Mouse (Mus musculus): ENCODE results near the gene Col8a1. TPM values are rescaled to one million over a fixed set of nuclear protein-coding genes. Genes with fewer than 3 reads are reported as not detected.

Gene Col8a1
- total RNA-seq, 2 experiments from 2014 or later: 2.3 to 3.3 TPM

DNA sequence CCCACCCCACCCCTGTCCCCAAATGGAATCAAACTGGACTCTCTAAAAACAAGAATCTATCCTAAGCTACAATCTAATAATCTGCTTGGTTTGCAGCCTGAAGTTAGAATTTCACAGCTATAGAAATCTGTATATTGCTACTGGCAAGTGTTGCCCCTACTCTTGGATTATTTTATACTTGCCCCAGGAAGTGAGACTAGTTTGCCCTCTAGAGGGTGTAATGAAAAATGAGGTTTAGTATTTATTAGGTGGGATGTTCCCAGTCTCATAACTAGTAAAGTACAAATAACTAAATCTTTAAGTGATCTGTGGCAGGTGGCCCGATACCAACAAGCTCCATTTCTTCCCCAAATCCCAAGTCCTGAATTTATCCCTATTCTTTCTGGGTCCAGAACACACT is 177.0 kb downstream of the Col8a1 start:
- DNase-seq (ENCODE audit: low spot score in 2 of 2): no peak
- intact Hi-C loops (cut with DNase I): loop anchor here (5.0 kb wide), 1 partner anchor 805 kb away; no protein-coding TSS in a partner anchor

GRCm38 (mm10) chr16:57575764-57576388 is 178.7 kb downstream of the Col8a1 start:
- intact Hi-C loops (cut with DNase I): loop anchor here (5.0 kb wide), 1 partner anchor 804 kb away; no protein-coding TSS in a partner anchor
- no peak for DNase-seq (ENCODE audit: low spot score in 2 of 2)

Other genes with a start within 250 kb of the Col8a1 start
- 10 to 100 TPM; 15.9 to 16.1 TPM for gene Cmss1, start 147.9 kb downstream of the Col8a1 start, total RNA-seq (2021)

Measured in left cerebral cortex, postnatal 25 days (tissue).